Mouse (Mus musculus) layer of hippocampus, postnatal 10 days (tissue): ENCODE measurements around the gene Tarm1. TPM values are rescaled to one million over a fixed set of nuclear protein-coding genes. Genes with fewer than 3 reads are reported as not detected.

ENCODE experiments used
- DNase-seq, 2 experiments: peaks; one replicate each; pipeline ENCODE4 v3.0.0; 2021; ENCODE audit warnings: low spot score in 2 of 2
- long read RNA-seq: library from polyadenylated mRNA; stranded (forward); transcript quantifications from one replicate; pipeline ENCODE4 v2.0.0, GENCODE M21; 2023
- total RNA-seq, 2 experiments: library from RNA; stranded (reverse); gene quantifications; 2 replicates each; pipeline ENCODE4 v1.2.3; 2021

The Tarm1 gene
- not detected for total RNA-seq
- long read RNA-seq, result 0 reads

DNA sequence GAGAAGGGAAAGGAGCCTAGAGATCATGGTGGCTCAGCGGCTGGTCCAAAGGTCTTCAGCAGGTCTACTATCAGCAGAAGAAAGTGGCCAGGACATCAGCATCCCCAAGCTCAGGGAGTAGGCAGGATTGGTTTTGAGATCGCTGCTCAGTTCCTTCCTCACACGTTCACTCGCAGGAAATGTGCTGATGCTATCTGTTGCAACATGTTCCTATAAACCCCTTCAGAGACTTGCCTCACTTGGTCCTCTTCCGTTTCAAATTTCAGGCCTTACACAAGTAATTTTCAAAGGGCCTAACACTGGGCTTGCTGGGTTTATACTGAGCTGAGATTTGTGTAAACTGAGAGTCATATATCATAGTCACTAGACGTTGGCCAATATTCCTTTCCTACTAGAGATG, at the start of gene Tarm1:
Gene Tarm1, minus strand, starts transcription at position 186 of the 400 bp plus-strand sequence.
- DNase-seq, result no peak

DNA sequence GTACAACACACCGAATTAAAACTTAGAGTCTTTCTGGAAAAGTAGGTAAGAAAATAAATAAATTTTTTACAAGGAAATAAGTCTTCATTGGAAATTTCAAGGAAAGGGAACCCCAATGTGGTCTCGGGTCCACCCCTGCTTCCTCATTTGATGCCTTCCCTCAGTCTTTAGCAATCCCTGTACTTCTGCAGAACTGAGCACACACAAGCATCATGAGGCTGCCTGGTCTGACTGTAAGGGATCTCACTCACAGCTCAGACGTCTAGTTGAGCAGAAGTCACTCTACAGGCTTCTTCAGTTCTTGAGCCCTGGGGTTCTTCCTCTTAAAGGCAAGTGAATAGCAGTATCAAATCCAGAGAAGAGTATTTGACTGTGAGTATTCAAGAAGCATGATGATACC, 3.5 kb upstream of the Tarm1 start:
- no peak for DNase-seq

DNA sequence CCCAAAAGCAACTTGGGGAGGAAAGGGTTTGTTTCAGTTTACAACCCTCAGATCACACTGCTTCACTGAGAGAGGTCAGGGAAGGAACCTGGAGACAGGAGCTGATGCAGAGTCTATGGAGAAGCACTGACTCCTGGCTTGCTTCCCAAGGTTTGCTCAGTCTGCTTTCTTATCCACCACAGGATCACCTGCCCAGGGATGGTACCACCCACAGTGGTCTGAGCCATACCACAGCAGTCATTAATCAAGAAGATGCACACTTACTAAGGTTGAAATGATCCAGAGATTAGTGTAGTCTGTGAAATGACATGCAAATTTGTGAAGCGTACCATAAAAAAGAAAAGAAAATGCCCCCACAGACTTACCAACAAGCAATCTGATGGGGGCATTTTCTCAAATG, 2.0 kb downstream of the Tarm1 start:
- DNase-seq, result no peak

DNA sequence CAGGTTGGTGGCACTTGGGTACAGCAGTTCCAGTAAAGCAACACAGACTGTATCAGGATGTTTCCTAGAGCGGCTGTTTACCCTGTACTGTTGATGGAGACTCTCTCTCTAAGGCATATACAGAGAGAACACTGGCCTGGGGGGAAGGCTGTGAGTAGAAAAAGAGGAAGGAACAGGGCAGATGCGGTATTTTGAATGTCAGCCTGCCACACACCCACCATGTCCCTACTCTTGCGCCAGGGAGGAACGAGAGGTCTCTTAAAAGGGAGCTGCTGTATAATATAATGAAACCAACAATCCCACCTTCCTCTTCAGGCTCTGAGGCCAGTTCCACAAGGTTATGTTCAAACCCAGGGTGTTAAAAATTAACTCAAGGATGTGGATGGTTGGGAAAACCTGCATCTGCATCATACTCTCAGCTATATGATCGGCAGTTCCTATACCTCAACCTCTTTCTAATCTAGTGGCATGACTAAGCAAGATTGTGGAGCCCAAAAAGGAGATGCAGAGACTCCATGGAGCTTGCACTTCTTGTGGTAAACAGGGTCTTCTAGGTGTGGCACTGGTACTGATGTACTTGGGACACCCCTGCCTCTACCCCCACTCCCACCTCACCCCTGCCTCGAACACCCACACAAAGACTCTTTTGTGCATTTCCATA, 20.3 kb downstream of the Tarm1 start:
- DNase-seq, result no peak

DNA sequence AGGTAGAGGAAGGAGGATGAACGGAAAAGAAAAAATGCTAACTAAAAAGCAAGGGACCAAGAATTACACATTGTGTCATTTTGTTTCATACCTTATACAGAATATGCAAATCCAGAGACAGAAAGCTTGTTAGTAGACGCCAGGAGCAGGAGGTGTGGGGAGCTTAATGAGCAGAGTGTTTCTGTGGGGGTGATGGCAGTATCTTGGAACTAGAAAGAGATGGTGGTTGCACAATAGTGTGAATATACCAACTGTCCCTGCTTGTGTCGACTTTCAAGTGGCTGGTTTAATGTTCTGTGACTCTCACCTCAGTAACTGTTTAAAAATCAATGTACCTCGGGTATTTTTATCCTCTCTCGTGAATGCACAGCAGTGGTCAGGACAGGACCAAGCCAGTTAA, 25.7 kb downstream of the Tarm1 start:
- no peak for DNase-seq

DNA sequence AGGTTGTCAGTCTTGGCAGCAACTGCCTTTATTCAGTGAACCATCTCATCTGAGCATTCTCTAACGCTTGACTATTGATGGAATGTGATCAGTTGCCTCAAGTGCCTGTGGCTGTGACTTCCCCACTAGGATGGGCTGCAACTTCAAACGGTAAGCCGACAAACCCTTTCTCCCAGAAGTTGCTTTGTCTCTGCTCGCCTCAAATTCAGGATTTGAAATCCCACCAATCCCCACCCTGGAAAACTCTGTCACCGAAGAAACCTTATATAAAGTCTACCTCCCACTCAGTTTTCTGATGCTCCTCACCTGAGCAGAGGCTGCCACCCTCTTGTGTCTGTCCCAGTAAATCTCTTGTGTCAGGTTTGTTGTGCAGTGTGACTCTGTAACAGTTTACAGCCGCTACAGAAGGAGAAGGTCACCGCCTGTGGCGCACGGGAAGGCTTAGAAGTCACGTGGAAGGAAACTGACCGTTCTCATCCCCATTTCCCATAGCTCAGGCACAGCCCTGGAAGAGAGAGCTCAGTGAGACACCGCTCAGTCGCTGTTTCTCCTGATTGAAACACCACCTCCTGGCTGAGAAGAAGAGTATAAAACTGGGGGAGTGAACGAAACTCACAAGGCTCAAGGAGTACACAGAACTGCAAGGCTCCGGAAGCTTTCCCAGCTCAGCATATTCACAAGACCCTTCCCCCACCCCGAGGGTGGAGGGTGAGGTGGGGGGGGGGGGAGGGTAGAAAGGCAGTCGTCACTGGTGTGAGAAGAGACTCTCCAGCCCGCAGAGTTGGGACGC, 27.9 kb downstream of the Tarm1 start:
- DNase-seq, result no peak

DNA sequence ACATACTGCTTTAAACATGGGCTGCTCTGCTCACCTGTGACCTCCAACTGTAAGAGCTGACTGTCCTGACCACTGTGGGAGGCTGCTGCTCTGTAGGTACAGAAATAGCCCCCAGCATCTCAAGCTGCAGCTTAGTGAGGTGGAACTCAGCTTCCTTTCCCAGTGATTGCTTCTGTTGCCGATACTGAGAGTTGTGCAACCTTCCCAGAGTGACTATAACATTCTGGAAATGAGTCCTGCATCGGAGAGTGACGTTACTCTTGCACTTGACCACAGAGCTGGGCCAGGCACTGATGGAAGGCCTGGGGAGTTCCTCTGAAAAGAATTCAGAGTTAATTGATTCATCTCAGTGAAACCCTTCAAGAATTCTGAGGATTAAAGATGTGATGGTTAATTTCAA, 29.6 kb downstream of the Tarm1 start:
- no peak for DNase-seq

DNA sequence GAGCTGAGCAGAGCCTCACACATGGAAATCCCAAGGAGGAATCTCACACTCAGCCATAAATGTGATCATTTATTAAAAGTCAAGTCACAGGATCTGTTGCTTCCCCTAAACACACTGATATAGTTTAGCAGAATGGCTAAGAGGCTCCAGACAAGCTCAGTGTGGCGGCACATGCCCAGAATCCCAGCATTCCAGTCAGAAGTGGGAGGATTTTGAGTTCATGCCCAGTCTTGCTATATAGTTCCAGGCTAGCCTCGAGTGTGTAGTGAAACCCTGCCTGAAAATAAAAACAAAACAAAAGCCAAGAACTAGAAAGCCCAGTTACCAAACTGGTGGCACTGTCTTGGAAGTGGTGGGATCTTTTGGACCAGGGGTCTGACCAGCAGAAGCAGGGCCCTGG, 33.8 kb downstream of the Tarm1 start:
- DNase-seq, result no peak

DNA sequence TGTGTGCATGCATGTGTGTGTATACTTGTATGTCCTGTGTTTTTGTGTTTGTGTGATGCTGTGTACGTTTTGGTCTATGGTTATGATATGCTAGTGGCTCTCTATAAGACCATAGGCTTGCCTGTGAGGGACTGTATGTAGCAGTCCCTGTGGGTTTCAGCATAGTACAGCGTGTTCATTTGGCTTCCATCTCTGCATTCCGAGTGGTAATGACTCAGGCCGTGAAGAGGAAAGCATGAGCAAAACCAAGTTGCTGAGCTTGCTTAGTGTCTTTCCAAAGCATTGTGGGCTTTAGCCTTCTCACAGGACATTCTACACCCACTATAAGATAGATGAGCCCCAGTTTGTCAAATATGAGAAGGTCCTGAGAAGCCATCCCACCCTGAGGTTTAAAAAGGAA, 39.1 kb downstream of the Tarm1 start:
- DNase-seq, result no peak

DNA sequence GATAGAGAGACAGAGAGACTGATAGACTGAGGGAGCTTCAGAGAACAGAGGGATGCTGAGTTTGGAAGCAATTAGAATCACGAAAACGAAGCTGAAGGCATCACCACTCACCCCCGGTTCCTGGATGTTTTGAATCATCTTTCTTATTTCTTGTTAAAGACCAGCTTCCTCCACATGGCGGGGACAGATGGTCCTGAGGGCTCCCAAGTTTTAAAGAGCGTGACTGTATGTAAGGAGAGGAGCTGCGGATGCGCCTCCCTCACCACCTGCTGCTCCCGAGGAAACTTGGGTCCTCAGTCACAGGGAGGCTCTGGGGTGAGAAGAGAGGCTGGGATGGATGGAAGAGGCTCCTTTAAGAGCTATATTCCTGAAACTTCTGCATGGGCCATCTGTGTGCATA, 42.2 kb downstream of the Tarm1 start:
- no peak for DNase-seq

DNA sequence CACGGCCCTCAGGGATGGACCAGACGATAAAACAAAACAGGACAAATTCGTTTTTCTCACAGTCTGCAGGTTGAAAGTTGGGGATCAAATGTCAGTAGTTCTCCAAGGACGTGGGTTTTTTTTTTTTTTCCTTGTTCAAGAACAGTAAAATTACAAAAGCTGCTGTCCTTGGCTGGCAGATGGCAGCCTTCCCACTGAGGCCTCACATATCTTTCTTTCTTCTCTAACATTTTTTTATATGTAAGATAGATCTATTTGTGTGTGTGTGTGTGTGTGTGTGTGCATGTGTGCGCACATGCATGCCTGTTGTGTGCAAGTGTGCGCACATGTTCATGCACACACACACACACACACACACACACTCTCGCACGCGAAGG, 44.6 kb downstream of the Tarm1 start:
- no peak for DNase-seq

DNA sequence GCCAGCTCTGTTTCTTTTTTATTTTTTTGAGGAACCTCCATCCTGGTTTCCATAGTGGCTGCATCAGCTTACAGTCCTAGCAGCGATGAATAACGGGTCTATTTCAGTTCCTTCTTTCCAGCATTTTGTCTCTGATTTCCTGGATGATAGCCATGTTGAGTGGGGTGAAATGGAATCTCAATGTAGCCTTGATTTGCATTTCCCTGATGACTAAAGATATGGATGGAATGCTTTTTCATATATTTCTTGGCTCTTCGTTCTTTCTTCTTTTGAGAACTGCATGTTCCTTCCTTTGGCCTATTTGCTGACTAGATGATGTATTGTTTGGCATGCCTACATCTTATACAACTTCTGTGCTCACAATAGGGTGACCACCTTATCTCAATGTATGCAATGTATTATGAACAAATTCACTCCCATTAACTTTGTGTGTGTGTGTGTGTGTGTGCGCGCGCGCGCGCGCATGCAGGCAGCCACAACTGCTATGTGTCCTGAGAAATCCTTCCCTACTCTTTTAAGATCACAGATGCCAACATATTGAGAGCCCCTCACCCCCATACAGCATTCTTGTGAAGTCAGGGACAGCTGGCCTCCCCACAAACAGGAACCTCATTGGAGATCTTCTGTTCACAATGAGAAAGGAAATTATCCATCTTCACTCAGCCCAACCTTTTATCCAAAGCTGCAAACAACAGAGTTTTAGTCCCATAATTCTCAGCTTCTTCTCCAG, 45.1 kb downstream of the Tarm1 start:
- no peak for DNase-seq

DNA sequence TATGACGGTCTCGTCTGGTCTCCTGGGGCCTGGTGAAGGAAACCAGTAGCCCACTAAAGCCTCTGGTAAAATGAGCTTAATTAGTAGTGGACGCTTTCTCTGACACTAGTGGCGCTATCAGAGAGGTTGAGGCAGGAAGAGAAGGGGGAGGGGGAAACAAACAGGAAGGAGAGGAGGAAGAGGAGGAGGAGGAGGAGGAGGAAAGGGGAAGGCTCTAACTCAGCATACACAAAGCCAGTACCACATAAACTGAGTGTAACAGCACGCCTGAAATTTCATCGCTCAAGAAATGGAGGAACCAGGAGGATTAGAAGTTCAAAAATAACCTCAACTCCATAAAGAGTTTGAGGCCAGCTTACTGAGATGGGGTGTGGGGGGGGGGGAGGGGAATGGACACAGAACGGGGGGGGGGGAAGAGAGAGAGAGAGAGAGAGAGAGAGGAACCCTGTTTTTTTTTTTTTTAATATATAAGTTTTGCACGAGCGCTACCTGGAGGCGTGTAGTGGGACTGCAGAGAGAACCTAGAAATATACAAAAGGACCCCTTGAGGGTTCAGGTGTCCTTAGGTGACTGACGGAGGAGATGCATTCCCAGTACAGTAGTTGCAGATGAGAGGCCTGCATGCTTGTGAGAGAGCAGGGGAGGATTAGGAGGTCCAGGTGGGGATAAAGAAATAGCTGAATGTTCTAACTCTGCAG, 48.8 kb downstream of the Tarm1 start:
- no peak for DNase-seq

DNA sequence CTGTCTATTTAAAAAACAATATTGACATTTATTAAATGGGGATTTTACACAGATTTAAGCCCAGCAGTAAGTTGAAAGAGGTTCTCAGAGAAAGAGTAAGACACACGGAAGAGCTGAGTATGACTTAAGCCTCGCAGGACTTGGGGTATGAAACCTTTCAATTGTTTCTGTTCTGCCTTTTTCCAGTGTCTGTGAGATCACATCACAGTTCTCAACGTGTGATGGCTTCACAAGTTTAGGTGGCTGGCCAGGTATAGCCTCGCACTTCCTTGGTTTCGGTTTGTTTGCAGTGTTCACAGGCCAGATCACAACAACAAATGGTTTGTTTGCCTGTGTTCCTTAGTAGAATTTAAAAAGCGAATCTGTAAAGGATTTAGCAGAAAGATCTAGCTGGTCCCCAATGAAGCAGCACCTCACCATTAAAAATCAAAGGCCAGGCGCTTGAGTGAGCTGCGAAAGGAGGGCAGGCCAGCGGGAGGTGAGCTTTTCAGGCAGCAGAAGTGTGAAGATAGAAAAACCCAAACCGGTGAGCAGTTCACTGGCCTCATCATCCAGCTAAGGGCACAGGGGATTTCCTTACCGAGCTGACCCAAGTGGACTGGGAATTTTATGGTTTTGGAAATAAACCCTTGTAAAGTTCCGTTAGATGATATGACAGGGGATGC, 49.5 kb downstream of the Tarm1 start:
- DNase-seq, result no peak

DNA sequence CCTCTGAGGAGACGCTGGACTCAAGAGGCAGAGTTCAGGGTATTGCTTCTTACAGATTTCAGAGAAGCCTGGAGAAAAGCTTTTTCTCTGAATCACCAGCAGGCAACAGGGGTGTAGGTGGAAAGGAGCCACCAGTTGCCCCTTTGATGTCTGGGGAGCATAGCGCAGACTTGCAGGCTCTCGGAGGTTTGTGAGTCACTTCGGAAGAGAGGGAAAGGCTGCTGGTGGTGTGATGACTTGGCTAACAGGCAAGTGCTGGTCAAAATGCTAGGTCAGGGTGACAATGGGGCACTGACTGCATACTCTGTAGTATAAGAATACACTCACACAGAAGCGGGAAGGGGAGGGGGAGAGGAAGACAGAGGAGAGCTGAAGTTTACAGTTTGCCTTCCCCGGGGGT, 51.3 kb downstream of the Tarm1 start:
- DNase-seq, result no peak

DNA sequence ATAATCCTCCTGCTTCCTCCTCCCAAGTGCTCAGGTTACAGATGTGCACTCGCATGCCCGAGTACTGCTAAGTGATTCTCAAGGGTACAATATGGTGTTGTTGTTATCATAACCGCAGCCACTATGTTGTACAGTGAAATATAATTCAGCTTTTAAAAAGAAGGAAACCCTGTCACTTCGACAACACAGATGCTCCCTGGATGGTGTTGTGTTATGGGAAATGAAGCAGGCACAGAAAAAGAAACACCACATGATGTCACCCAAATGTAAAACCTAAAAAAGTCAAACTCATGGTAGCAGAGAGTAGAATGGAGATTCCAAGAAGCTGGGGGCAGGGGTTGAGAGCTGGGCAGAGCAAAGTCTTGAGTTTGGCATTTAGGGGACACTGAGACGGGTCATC, 51.8 kb downstream of the Tarm1 start:
- no peak for DNase-seq

DNA sequence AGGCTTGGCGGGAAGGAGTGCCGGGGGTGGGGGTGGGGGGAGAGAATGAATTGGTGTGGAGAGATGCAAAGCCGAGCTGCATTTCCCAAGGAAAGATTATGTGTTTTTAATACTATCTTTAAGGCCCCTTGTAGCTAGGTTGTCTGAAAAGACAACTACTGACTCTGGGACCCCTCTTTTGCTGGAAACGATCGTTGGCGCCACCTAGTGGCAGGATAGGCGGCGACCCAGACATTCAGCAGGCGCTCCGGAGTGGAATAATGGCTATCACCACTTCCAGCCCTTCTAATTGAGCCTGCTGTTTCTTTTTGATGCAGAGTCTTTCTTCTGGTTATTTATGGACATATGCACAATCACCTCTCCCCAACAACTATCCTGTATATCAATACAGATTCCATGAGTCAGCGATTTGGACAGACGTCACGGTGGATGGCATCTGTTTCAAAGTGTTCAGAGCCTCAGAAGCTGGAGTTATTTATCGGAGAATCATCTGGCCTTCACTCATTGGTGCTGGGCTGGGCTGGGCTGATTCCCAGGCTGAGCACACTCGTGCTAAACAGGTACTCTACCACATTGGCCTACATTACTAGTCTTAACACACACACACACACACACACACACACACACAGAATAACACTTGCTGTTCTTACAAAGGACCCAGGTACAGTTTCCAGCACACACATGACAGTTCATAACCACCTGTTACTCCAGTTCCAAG, 53.5 kb downstream of the Tarm1 start:
- peak; percentile 92 to 94 for DNase-seq

DNA sequence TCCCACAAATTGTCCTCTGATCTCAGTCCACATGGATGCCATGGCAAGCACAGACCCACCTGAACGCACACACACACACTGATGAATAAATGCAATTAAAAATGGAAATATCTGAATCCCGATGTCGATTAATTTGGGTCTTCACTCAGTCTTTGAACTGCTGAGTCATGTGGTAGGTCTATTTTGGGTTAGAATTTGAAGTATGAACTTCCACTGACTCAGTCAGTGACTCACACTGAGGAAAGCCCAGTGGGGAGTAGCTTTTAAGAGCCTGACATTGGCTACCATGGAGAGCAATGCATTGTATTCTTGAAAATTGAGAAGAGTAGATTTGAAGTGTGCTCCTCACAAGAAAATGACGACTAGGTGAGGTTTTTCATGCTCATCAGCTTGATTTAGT, 55.4 kb downstream of the Tarm1 start:
- DNase-seq, result no peak

DNA sequence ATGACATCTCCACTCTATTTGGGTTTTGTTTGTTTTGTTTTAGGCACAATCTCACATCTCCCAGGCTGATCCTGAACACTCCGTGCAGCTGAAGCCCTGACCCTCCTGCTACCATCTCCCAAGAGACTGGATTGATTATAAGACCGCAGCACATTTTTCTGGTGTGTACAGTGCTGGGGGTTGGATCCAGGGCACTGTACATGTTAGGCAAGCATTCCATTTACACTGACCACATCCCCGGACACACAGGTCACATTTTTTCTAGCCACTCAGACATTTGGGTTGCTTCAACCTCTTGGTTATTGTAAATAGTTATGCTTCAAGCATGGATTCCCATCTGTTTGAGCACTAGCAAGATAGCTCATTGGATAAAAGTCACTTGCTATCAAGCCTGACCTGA, 55.8 kb downstream of the Tarm1 start:
- DNase-seq, result no peak

DNA sequence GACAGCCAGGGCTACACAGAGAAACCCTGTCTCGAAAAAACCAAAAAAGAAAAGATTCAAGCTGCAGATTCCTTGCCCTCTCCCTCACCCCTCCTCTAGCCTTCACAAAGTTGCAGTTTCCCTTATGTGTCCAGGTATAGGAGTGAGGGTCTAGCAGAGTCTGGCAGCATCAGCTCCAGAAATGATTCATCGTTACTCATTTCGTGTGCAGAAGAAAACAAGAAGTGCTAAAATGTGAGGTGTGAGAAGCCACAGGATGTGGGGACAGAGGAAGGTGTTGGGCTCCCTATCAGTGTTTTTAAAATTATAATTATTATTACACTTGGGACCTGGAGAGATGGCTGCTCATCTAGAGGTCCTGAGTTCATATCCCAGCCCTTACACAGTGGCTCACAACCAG, 57.7 kb downstream of the Tarm1 start:
- DNase-seq, result no peak
